Mouse (Mus musculus) spleen, adult 2 months (tissue): ENCODE results near the gene Cox17. TPM values are rescaled to one million over a fixed set of nuclear protein-coding genes. Genes with fewer than 3 reads are reported as not detected.

Experiments used
- DNase-seq, 2 experiments: peaks; one replicate each; pipeline versions ENCODE4 v3.0.0 to v3.0.0-alpha.2; 2012 to 2021; ENCODE audit warnings: low spot score in 2 of 2, low read depth in 1 of 2
- H3K27ac ChIP-seq: fragments of 200-500 bp; 2 replicates; pipeline ENCODE4 v1.5.1; 2012; ENCODE audit warnings: low read length, inconsistent platforms; ENCODE audit not compliant: insufficient read depth
- H3K27me3 ChIP-seq: fragments of 200-500 bp; 2 replicates; pipeline ENCODE4 v1.6.1; 2012; ENCODE audit warnings: mild to moderate bottlenecking, moderate library complexity, low read length, inconsistent platforms; ENCODE audit not compliant: control insufficient read depth, insufficient read depth
- H3K36me3 ChIP-seq: fragments of 200-500 bp; 2 replicates; pipeline ENCODE4 v1.6.1; 2012; ENCODE audit warnings: mild to moderate bottlenecking, low read length, inconsistent platforms; ENCODE audit not compliant: control insufficient read depth, insufficient read depth
- H3K4me1 ChIP-seq: fragments of 200-500 bp; 2 replicates; pipeline ENCODE4 v1.6.1; 2011; ENCODE audit warnings: inconsistent platforms; ENCODE audit not compliant: control insufficient read depth, insufficient read depth, insufficient read length
- H3K4me3 ChIP-seq: fragments of 200-500 bp; 2 replicates; pipeline ENCODE4 v1.5.1; 2011; ENCODE audit warnings: mild to moderate bottlenecking, inconsistent platforms; ENCODE audit not compliant: insufficient read depth, insufficient read length; ENCODE audit errors: extremely low read depth
- CTCF ChIP-seq: fragments of 200-500 bp; IDR thresholded peaks from 2 replicates; pipeline ENCODE4 v1.5.1; 2011; ENCODE audit warnings: mild to moderate bottlenecking, inconsistent platforms; ENCODE audit not compliant: insufficient read depth, insufficient read length, insufficient replicate concordance; ENCODE audit errors: extremely low read depth
- POLR2A ChIP-seq: fragments of 200-500 bp; IDR thresholded peaks from 2 replicates; pipeline ENCODE4 v1.6.1; 2011; ENCODE audit warnings: low read depth, low read length, inconsistent platforms
- WGBS: fragments of 180-500 bp; shearing (Covaris S2); methylation state at CpG from one replicate; pipeline ENCODE4 v1.1.7; 2018; 5-methylcytosine and 5-hydroxymethylcytosine counted together
- polyA plus RNA-seq: library from polyadenylated mRNA; depleted of rRNA; stranded (reverse); fragments of >200 nt; gene quantifications from 2 replicates; pipeline ENCODE4 v1.2.3, GENCODE M21; 2012

The Cox17 gene
- polyA plus RNA-seq, 1 experiment: 26.6 TPM

DNA sequence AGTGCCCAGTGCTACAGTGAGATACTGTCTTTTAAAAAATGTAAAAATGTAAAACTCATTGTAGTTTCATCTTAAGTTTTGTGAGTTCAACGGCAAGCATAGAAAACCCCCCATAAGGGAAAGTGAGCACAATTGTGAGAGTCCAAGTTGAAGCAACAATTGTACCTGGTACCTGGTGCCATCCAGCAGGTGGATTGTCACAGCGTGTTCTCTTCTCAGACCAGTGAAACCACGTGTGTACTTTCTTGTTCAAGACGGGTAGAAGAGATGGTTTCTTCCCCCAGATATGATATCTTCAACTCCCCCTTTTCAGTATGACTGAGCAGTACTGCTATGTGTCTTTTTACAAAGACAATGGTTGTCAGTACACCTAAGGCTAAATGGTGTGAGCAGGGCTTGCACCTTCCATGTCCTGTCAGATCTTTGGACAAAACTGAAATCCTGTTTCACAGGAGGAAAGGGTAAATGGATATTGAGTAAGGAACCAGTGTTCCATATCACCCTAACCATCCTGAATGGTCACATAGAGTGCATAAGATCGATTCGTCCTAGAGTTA is 11.5 kb downstream of the Cox17 start:
- Histone ChIP-seq H3K27me3 (no peaks in the 10 kb centered on the region), H3K27ac (no peak overlapping the region), H3K4me3 (no peak overlapping the region), H3K36me3 (peaks cover 9% of the 10 kb centered on the region; the same call in 1 of the 2 replicates), H3K4me1 (no peaks in the 10 kb centered on the region)
- no peak for DNase-seq
- WGBS: 80% methylated on average over 6 of the region's 6 CpGs
- TF ChIP-seq CTCF: no peak
- no peak for TF ChIP-seq POLR2A

DNA sequence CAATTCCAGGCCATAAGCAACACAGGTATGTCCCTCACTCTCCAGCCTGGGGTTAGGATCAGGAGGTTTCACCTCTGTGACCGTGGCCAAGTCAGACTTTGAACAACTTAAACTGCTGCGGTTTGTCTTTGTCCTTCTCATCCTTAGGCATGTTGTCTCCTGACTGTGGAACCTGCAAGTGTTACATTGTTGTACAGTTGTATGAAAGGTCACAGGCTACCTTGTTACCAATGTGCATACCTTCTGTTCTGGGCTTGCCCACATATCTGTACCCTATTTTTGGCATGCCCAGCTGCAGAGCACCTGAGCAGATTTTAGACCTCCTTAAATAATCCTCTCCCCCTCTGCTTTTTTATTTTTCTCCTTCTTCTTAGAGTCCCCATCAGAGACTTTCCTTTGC is 12.4 kb downstream of the Cox17 start:
- no peak for DNase-seq
- H3K4me1 ChIP-seq: no peaks in the 10 kb centered on the region
- no peak for TF ChIP-seq POLR2A
- TF ChIP-seq CTCF: no peak
- no peak overlapping the region for H3K4me3 ChIP-seq
- WGBS: 97% methylated on average over 2 of the region's 2 CpGs
- H3K36me3 ChIP-seq: peaks cover 7% of the 10 kb centered on the region; the same call in 1 of the 2 replicates
- no peaks in the 10 kb centered on the region for H3K27me3 ChIP-seq
- no peak overlapping the region for H3K27ac ChIP-seq

DNA sequence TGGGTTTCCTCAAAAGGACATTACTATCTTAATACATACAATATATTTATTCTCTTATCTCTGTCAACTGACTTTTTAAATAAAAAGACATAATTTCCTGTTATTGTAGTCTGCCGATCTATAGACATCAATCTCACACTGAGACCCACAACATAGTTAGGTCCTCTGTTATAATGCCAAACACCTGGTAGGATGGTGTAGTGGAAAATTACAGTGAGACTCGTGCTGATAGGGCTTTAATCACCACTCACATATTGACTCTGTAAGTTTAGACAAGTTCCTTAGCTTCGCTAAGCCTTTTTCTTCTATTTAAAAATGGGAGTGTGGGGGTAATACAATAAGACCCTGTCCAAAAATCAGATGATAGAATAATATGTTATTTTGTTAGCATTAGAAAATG is 13.1 kb downstream of the Cox17 start:
- WGBS: 71% methylated on average over 3 of the region's 3 CpGs
- H3K36me3 ChIP-seq: peaks cover 6% of the 10 kb centered on the region; the same call in 1 of the 2 replicates

DNA sequence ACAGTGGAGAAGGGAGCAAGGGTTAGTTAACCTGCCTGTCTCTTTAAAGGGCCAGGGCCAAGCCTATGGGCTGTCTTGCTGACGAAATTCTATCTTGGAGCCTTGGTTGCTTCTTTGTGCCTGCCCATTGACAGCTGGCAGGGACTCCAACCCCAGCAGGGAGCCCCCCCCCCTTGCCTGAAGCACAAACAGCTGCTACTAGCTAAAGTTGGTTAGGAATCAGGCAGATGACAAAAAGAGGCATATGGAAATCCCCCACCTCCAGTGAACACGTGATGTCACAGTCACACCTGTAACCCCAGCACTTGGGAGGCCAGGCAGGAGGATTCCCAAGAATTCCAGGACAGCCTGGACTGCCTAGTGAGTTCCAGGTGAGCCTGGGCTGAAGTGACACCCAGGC is 13.5 kb downstream of the Cox17 start:
- TF ChIP-seq POLR2A (no peak), CTCF (no peak)
- Histone ChIP-seq H3K4me3 (no peak overlapping the region), H3K36me3 (peaks cover 5% of the 10 kb centered on the region; the same call in 1 of the 2 replicates), H3K27me3 (no peaks in the 10 kb centered on the region), H3K4me1 (no peaks in the 10 kb centered on the region), H3K27ac (no peak overlapping the region)
- WGBS: 72% methylated on average over 2 of the region's 2 CpGs
- no peak for DNase-seq

More for the DNA sequence above, 13.1 kb downstream of the Cox17 start:
- DNase-seq: no peak
- H3K4me3 ChIP-seq: no peak overlapping the region
- H3K27me3 ChIP-seq: no peaks in the 10 kb centered on the region
- no peaks in the 10 kb centered on the region for H3K4me1 ChIP-seq
- H3K27ac ChIP-seq: no peak overlapping the region
- TF ChIP-seq POLR2A: no peak
- no peak for TF ChIP-seq CTCF

DNA sequence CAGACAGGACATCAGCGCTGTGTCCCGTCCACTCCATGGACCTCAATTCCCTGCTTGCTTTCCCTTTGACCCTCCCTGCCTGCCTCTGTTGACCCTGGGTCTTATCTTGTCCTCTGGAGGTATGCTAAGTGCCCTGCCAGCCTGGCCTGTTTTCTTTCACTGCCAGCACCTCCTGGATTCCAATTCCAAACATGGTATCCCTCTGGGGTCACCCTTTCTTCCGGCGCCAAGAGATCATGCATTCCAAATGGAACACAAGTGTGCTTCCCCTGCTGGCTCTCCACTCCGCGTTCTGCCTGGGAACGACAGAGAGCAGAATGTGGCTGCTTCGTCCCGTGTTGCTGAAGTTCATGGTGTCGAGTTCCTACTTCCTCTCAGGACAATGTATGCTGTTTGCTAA is 15.1 kb downstream of the Cox17 start, which contains the start of gene Popdc2:
Popdc2 (plus strand) TSS at position 277 of the 400 bp plus-strand sequence.
- 79% methylated on average over 10 of the region's 10 CpGs for WGBS
- H3K4me1 ChIP-seq: no peaks in the 10 kb centered on the region
- no peak within 1 kb of the TSS for H3K4me3 ChIP-seq
- DNase-seq: no peak
- no peak for TF ChIP-seq CTCF
- TF ChIP-seq POLR2A: no peak
- H3K27me3 ChIP-seq: no peaks in the 10 kb centered on the region
- no peak within 1 kb of the TSS for H3K27ac ChIP-seq
- no peaks in the 10 kb centered on the region; the same call in 1 of the 2 replicates for H3K36me3 ChIP-seq

DNA sequence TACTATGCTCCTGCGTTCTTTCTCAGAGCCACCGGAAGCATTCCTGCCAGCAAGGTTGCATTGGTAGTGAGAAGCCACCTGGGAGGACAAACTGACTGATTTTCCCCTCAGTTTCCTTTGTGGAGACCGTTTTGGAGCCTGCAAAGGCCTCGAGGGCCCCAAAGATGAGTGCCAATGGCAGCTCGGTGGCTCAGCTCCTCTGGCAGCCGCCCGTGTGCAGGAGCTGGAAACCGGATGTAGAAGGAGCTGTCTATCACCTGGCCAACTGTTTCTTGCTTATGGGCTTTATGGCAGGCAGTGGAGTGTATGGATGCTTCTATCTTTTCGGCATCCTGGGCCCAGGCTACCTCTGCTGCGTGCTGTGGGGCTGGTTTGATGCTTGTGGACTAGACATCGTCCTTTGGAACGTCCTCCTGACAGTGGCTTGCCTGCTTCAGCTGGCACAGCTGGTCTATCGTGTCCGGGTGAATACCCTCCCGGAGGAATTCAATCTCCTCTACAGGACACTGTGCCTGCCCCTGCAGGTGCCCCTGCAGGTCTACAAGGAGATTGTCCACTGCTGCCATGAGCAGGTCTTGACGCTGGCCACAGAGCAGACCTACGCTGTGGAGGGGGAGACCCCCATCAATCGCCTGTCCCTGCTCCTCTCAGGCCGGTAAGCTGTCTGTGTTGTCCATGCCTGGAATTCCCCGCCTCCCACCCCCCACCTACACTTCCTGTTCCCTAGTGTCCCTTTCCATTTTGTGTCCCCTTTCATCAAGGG is 15.9 kb downstream of the Cox17 start:
- Histone ChIP-seq H3K4me1 (no peaks in the 10 kb centered on the region), H3K27me3 (no peaks in the 10 kb centered on the region), H3K4me3 (no peak overlapping the region), H3K27ac (no peak overlapping the region), H3K36me3 (no peaks in the 10 kb centered on the region)
- DNase-seq: no peak
- TF ChIP-seq CTCF (no peak), POLR2A (no peak)
- WGBS: 90% methylated on average over 20 of the region's 20 CpGs

DNA sequence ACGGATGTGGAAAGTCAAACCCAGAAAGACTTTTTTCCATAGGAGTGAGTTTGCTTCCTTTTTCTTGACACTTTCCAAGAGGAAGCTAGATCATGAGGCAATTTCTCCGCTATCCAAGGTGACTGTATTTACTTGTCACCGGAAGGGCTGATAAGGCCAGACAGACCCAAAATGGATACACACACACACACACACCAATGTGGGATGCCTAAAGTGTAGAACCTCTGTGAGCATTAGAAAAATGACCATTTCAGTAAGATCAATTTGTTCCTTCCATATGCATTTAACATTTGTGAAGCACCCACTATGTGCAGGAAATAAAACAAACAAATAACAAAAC is 16.4 kb downstream of the Cox17 start:
- DNase-seq: no peak
- Histone ChIP-seq H3K36me3 (no peaks in the 10 kb centered on the region), H3K4me1 (no peaks in the 10 kb centered on the region), H3K4me3 (no peak overlapping the region), H3K27ac (no peak overlapping the region), H3K27me3 (no peaks in the 10 kb centered on the region)
- WGBS: 78% methylated on average over 3 of the region's 3 CpGs
- TF ChIP-seq CTCF: no peak
- TF ChIP-seq POLR2A: no peak
